Mouse (Mus musculus): ENCODE results near the gene Tjp3. TPM values are rescaled to one million over a fixed set of nuclear protein-coding genes. Genes with fewer than 3 reads are reported as not detected.

Gene Tjp3
- polyA plus RNA-seq, 1 experiment: 27.5 TPM

DNA sequence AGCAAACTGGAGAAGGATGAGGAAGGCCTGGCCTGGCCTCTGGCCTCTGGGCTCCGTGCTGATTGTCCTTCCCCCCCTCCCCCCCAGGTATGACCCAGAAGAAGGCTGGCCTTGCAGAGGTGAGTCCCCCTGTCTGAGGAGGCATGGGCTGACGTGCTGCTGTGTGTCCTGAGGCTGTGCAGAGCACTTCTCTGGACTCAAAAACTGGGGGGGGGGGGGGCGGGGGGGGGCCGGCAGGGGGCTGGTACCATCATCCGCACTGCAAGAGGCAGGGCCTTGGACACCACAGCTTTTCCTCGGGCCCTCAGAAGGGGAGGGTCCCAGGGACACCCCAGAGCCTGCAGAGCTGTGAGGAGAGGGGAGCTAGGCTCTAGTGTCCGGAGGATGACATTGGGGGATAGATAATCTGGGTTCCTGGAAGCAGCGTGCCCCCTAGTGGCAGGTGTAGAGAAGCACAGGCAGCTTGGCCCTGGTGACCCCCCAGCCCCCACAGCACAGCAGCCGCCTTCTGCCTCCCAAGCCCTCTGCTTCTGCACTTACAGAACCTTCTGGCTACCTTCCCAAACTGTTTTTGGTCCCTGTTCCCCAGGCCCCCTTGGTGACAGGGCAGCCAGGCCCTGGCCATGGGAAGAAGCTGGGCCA is 13.3 kb upstream of the Tjp3 start:
- 28% methylated on average over 8 of the region's 9 CpGs for WGBS
- TF ChIP-seq POLR2A (IDR thresholded peaks at IDR 0.05; ENCODE audit: control insufficient read depth, extremely low read depth, insufficient read depth, low read length, poor library complexity) (no peak), CTCF (IDR thresholded peaks at IDR 0.05; ENCODE audit: borderline replicate concordance, control insufficient read depth, extremely low read depth, insufficient read depth, low read length, poor library complexity) (peak; percentile 91; the same call in 1 of the 2 replicates)
- Histone ChIP-seq H3K4me1 (replicated peaks; ENCODE audit: control insufficient read depth, insufficient read depth, low read length) (peaks cover 51% of the 10 kb centered on the region), H3K27me3 (ENCODE audit: control insufficient read depth, insufficient read depth, low read length) (no peaks in the 10 kb centered on the region), H3K36me3 (ENCODE audit: control insufficient read depth, insufficient read depth, low read length) (peaks cover 41% of the 10 kb centered on the region), H3K4me3 (ENCODE audit: control insufficient read depth, insufficient read depth, low read length) (no peak overlapping the region), H3K27ac (ENCODE audit: control insufficient read depth, insufficient read depth, low read length) (no peak overlapping the region)
- peak; percentile 69 for DNase-seq

DNA sequence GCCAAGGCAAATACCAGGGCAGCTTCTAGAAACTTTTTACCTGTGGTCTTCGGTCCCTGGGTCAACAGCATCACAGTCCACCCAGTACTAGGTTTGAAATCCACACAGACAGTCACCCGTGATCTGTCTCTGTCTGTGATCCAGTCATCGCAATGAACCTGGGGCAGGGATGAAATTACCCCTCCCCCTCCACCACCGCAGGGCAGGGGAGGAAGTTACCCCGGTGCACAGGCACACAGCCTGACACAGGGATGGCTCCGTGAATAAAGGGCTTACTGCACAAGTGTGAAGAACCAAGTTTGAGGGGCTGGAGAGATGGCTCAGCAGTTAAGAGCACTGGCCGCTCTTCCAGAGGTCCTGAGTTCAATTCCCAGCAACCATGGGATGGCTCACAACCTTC is 12.4 kb upstream of the Tjp3 start:
- H3K27me3 ChIP-seq (ENCODE audit: control insufficient read depth, insufficient read depth, low read length): no peaks in the 10 kb centered on the region
- WGBS: 17% methylated on average over 7 of the region's 7 CpGs
- no peak for TF ChIP-seq POLR2A (IDR thresholded peaks at IDR 0.05; ENCODE audit: control insufficient read depth, extremely low read depth, insufficient read depth, low read length, poor library complexity)
- TF ChIP-seq CTCF (IDR thresholded peaks at IDR 0.05; ENCODE audit: borderline replicate concordance, control insufficient read depth, extremely low read depth, insufficient read depth, low read length, poor library complexity): no peak
- peaks cover 61% of the 10 kb centered on the region for H3K4me1 ChIP-seq (replicated peaks; ENCODE audit: control insufficient read depth, insufficient read depth, low read length)
- H3K36me3 ChIP-seq (ENCODE audit: control insufficient read depth, insufficient read depth, low read length): peaks cover 32% of the 10 kb centered on the region
- peak overlapping the region; percentile 37 for H3K27ac ChIP-seq (ENCODE audit: control insufficient read depth, insufficient read depth, low read length)
- no peak overlapping the region for H3K4me3 ChIP-seq (ENCODE audit: control insufficient read depth, insufficient read depth, low read length)
- peak; percentile 74 for DNase-seq

DNA sequence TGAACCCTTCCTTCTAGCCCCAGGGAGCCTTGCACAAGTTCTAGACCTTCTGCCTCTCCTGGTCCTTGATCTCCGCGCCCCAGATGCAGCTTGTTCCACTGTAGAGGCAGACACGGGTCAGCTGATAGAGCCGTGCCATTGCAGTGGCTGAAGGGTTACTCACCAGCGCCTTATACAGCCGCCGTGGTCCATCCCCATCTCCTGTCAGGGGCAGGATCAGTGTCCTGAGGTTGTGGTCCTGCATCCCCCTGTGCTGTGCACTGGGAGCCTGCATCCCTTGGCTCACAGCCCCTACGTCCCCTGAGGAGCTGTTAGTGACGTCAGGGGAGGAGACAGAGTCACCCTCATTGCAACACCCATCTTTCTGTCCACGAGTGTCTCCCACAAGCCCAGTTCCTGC is 11.9 kb upstream of the Tjp3 start:
- 0 out of 2 replicates have a peak, but pooled peaks have one; percentile 31 for TF ChIP-seq CTCF (IDR thresholded peaks at IDR 0.05; ENCODE audit: borderline replicate concordance, control insufficient read depth, extremely low read depth, insufficient read depth, low read length, poor library complexity)
- no peak for TF ChIP-seq POLR2A (IDR thresholded peaks at IDR 0.05; ENCODE audit: control insufficient read depth, extremely low read depth, insufficient read depth, low read length, poor library complexity)
- Histone ChIP-seq H3K27ac (ENCODE audit: control insufficient read depth, insufficient read depth, low read length) (peak overlapping the region; percentile 12; the same call in 1 of the 2 replicates), H3K4me1 (replicated peaks; ENCODE audit: control insufficient read depth, insufficient read depth, low read length) (peaks cover 66% of the 10 kb centered on the region), H3K4me3 (ENCODE audit: control insufficient read depth, insufficient read depth, low read length) (0 out of 2 replicates have a peak overlapping the region, but pooled peaks have one; percentile 1), H3K27me3 (ENCODE audit: control insufficient read depth, insufficient read depth, low read length) (no peaks in the 10 kb centered on the region), H3K36me3 (ENCODE audit: control insufficient read depth, insufficient read depth, low read length) (peaks cover 26% of the 10 kb centered on the region)
- no peak for DNase-seq
- WGBS: 26% methylated on average over 10 of the region's 10 CpGs

DNA sequence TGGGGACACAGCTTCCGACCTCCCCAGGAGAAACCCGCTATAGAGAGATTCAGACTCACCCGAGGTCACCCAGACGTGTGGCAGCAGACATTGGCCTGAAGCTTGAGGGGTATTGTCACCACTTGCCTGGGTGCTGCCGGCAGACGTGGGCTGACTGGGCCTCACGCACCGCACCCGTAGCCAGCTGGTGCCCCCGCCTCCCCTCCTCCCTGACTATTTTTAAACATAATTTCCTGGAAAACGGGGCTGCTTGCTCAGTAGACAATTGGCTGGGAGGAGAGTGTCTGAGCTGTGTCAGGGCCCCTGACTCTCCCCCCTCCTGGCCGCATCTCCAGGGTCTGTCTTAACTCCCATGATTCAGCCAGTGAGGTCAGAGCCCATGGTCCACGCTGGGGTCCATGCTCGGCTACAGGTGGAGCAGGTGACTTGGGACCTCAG is 11.4 kb upstream of the Tjp3 start:
- Histone ChIP-seq H3K4me1 (replicated peaks; ENCODE audit: control insufficient read depth, insufficient read depth, low read length) (peaks cover 70% of the 10 kb centered on the region), H3K27ac (ENCODE audit: control insufficient read depth, insufficient read depth, low read length) (0 out of 2 replicates have a peak overlapping the region, but pooled peaks have one; percentile 12), H3K4me3 (ENCODE audit: control insufficient read depth, insufficient read depth, low read length) (no peak overlapping the region), H3K36me3 (ENCODE audit: control insufficient read depth, insufficient read depth, low read length) (peaks cover 22% of the 10 kb centered on the region), H3K27me3 (ENCODE audit: control insufficient read depth, insufficient read depth, low read length) (no peaks in the 10 kb centered on the region)
- 9% methylated on average over 14 of the region's 14 CpGs for WGBS
- no peak for DNase-seq
- TF ChIP-seq CTCF (IDR thresholded peaks at IDR 0.05; ENCODE audit: borderline replicate concordance, control insufficient read depth, extremely low read depth, insufficient read depth, low read length, poor library complexity) (no peak), POLR2A (IDR thresholded peaks at IDR 0.05; ENCODE audit: control insufficient read depth, extremely low read depth, insufficient read depth, low read length, poor library complexity) (no peak)

DNA sequence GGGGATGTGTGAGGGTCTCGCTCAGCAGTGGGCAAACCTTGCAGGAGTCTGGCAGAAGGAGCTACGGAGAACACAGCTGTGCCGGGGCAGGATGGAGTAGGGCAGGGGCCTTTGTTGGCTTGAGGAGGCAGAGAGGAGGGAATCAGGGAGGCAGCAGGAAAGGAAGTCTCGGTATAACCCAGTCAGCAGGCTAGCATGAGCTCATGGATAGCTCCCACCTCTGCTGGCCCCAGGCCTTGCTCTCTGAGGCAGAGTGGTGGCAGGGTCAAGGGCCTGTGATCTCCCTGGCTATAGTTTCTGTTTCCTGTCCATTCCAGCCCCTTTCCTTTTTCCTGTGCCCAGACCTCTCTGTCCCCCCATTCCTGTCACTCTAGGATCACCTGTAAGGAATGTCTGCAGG is 10.9 kb upstream of the Tjp3 start:
- no peaks in the 10 kb centered on the region for H3K27me3 ChIP-seq (ENCODE audit: control insufficient read depth, insufficient read depth, low read length)
- no peak for DNase-seq
- H3K36me3 ChIP-seq (ENCODE audit: control insufficient read depth, insufficient read depth, low read length): peaks cover 17% of the 10 kb centered on the region
- TF ChIP-seq CTCF (IDR thresholded peaks at IDR 0.05; ENCODE audit: borderline replicate concordance, control insufficient read depth, extremely low read depth, insufficient read depth, low read length, poor library complexity) (no peak), POLR2A (IDR thresholded peaks at IDR 0.05; ENCODE audit: control insufficient read depth, extremely low read depth, insufficient read depth, low read length, poor library complexity) (no peak)
- no peak overlapping the region for H3K27ac ChIP-seq (ENCODE audit: control insufficient read depth, insufficient read depth, low read length)
- 61% methylated on average over 4 of the region's 4 CpGs for WGBS
- H3K4me1 ChIP-seq (replicated peaks; ENCODE audit: control insufficient read depth, insufficient read depth, low read length): peaks cover 75% of the 10 kb centered on the region
- no peak overlapping the region for H3K4me3 ChIP-seq (ENCODE audit: control insufficient read depth, insufficient read depth, low read length)

DNA sequence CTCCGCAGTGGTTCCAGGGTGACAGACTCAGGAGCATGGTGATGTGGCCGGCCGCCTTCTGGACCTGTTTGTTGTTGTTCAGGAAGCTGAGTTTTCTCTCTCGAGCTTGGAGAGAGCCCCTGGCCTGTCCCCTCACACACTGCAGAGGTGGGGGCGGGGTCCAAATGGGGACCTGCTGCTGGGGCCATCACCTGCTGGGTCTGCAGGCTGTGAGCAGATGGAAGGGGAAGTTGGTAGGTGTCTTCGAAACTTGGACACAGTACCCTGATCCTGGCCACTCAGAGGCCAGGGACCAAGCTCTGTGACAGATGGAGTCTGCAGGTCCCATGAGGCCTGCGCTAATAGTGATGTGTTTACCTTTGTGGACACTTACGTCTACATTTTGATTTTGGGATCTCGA is 9.9 kb upstream of the Tjp3 start:
- H3K36me3 ChIP-seq (ENCODE audit: control insufficient read depth, insufficient read depth, low read length): peaks cover 7% of the 10 kb centered on the region
- no peak overlapping the region for H3K4me3 ChIP-seq (ENCODE audit: control insufficient read depth, insufficient read depth, low read length)
- TF ChIP-seq POLR2A (IDR thresholded peaks at IDR 0.05; ENCODE audit: control insufficient read depth, extremely low read depth, insufficient read depth, low read length, poor library complexity): no peak
- 70% methylated on average over 9 of the region's 9 CpGs for WGBS
- no peak overlapping the region for H3K27ac ChIP-seq (ENCODE audit: control insufficient read depth, insufficient read depth, low read length)
- DNase-seq: no peak
- peaks cover 83% of the 10 kb centered on the region for H3K4me1 ChIP-seq (replicated peaks; ENCODE audit: control insufficient read depth, insufficient read depth, low read length)
- H3K27me3 ChIP-seq (ENCODE audit: control insufficient read depth, insufficient read depth, low read length): no peaks in the 10 kb centered on the region

All from thymus, adult 2 months (tissue).